Mouse (Mus musculus) small intestine, adult 2 months (tissue): ENCODE data around the gene Gprc5d. TPM values are rescaled to one million over a fixed set of nuclear protein-coding genes. Genes with fewer than 3 reads are reported as not detected.

Source experiments
- H3K27ac ChIP-seq: fragments of 200-500 bp; 2 replicates; pipeline ENCODE4 v1.5.1; 2012; ENCODE audit warnings: low read depth, low read length, control low read depth, inconsistent platforms; ENCODE audit not compliant: insufficient read depth
- H3K27me3 ChIP-seq: fragments of 200-500 bp; 2 replicates; pipeline ENCODE4 v1.6.1; 2012; ENCODE audit warnings: mild to moderate bottlenecking, moderate library complexity, low read length, inconsistent platforms; ENCODE audit not compliant: control insufficient read depth, insufficient read depth
- H3K36me3 ChIP-seq: fragments of 200-500 bp; 2 replicates; pipeline ENCODE4 v1.6.1; 2012; ENCODE audit warnings: mild to moderate bottlenecking, low read length, control low read depth, inconsistent platforms; ENCODE audit not compliant: control insufficient read depth, insufficient read depth
- H3K4me1 ChIP-seq: fragments of 200-500 bp; 2 replicates; pipeline ENCODE4 v1.6.1; 2012; ENCODE audit warnings: low read length, inconsistent platforms, mixed read lengths; ENCODE audit not compliant: control insufficient read depth, insufficient read depth, insufficient read length
- H3K4me3 ChIP-seq: fragments of 200-500 bp; 2 replicates; pipeline ENCODE4 v1.5.1; 2012; ENCODE audit warnings: low read depth, mild to moderate bottlenecking, control low read depth, inconsistent platforms, low read length, moderate library complexity
- CTCF ChIP-seq: fragments of 200-500 bp; IDR thresholded peaks from 2 replicates; pipeline ENCODE4 v1.5.1; 2012; ENCODE audit warnings: low read depth, mild to moderate bottlenecking, control low read depth, inconsistent platforms, low read length, moderate library complexity, mixed read lengths; ENCODE audit not compliant: insufficient replicate concordance, insufficient read length; ENCODE audit errors: extremely low read depth
- POLR2A ChIP-seq: fragments of 200-500 bp; IDR thresholded peaks from 2 replicates; pipeline ENCODE4 v1.6.1; 2012; ENCODE audit warnings: low read depth, mild to moderate bottlenecking, control low read depth, inconsistent platforms, low read length, moderate library complexity
- WGBS: fragments of 180-500 bp; shearing (Covaris S2); methylation state at CpG from one replicate; pipeline ENCODE4 v1.1.7; 2018; 5-methylcytosine and 5-hydroxymethylcytosine counted together
- polyA plus RNA-seq: library from polyadenylated mRNA; depleted of rRNA; stranded (reverse); fragments of >200 nt; gene quantifications from 2 replicates; pipeline ENCODE4 v1.2.3, GENCODE M21; 2012

Gene Gprc5d
- polyA plus RNA-seq, 1 experiment, result not detected

DNA sequence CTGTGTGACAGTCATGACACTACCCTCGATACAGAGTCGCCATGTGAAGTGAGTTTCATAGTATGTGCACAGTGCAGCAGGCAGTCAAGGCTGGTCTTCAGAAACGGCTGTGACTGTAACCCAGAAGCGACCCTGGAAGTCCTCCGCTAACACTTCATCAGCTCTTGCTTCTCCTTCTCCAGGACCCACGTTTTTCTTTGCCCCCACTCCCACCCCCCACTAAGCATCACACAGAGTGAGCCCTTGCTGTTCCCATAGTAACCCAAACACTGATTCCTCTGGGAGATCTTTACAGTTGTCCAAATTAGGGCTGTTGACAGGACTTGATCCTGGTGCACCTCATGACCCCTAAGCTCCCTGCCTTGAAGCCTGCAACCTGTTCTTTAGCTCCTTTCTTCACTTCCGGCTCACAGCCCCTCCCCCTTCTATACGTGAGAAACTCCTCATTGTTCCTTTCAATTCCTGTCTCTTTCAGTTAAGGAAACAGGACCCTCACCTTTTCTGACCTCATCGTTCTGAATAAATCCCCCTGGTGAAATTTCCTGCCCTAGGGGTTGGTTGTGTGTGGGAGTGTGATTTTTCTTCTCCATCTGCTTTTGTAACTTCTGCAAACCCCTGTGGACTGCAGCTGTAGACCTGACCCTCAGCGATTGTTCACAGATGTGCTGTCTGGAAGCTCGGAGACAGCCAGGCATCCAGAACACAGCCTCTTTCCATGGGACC, 18.5 kb upstream of the Gprc5d start:
- WGBS, result 62% methylated on average over 11 of the region's 11 CpGs
- Histone ChIP-seq H3K27me3 (no peaks in the 10 kb centered on the region), H3K36me3 (no peaks in the 10 kb centered on the region), H3K4me1 (no peaks in the 10 kb centered on the region), H3K4me3 (no peak overlapping the region), H3K27ac (no peak overlapping the region)
- TF ChIP-seq CTCF, result no peak
- no peak for TF ChIP-seq POLR2A

DNA sequence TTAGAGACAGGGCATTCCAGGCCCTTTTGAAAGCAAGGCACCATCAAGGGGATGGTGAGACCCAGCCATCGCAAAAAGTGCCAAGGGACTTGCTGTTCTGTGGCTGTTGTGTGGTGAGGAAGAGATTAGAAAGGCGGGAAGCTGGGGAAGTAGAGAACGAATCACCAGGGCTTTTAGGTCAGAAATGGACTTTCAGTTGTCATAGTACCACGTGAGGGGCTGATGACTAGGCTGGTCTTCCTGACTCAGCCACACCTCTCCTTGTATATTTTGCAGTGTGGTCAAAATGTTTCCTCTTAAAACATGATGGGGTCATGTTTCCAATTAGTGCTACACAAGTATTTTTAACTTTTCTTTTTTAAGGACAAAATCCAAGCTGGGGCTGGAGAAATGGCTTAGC, 17.7 kb upstream of the Gprc5d start:
- 72% methylated on average over 4 of the region's 4 CpGs for WGBS
- Histone ChIP-seq H3K36me3 (no peaks in the 10 kb centered on the region), H3K4me1 (no peaks in the 10 kb centered on the region), H3K4me3 (no peak overlapping the region), H3K27me3 (no peaks in the 10 kb centered on the region), H3K27ac (no peak overlapping the region)
- TF ChIP-seq POLR2A, result no peak
- no peak for TF ChIP-seq CTCF

DNA sequence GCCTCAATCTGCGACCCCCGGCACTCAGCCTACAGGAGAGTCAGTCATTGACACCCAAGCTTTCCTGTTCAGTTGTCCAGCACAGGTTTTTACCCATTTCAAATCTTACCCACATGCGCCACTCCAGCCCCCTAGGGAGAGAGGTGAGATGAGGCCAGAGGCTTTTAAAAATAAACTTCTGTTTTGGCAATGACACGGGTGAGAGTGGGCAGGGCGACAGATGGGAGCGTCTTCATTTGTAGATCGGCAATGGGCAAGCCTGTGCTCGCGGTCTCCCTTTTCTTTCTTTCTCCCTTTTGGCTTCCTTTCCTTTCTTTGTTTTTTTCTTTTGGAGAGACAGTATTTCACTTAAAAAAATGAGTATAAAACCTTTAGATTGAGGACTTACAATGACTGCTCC, 15.4 kb upstream of the Gprc5d start:
- H3K36me3 ChIP-seq, result no peaks in the 10 kb centered on the region
- 94% methylated on average over 9 of the region's 9 CpGs for WGBS
- no peaks in the 10 kb centered on the region for H3K4me1 ChIP-seq

DNA sequence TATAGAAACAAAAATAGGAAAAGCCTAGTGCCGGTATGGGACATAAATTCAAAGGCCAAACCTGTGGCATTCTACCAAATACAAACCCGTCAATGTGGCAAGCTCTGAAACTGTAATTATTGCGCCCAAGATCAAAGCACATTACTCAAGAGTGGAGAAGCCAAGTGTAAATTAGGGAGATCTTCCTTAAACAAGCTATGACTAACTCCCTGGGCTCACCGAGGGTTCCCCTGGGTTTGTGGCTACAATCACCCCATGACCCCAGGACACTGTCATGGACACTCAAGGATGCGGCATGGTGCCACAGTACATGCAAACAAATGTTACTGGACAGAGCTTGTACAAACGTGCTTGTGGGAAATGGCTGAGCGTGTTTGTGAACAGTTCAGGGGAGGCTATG, 15.0 kb upstream of the Gprc5d start:
- WGBS, result 84% methylated on average over 7 of the region's 7 CpGs
- no peak for TF ChIP-seq CTCF
- TF ChIP-seq POLR2A, result no peak
- no peaks in the 10 kb centered on the region for H3K27me3 ChIP-seq
- H3K4me3 ChIP-seq, result no peak overlapping the region
- no peaks in the 10 kb centered on the region for H3K36me3 ChIP-seq
- H3K4me1 ChIP-seq, result no peaks in the 10 kb centered on the region
- no peak overlapping the region for H3K27ac ChIP-seq

More for the DNA sequence above, 15.4 kb upstream of the Gprc5d start:
- no peak for TF ChIP-seq POLR2A
- no peak for TF ChIP-seq CTCF
- no peak overlapping the region for H3K4me3 ChIP-seq
- H3K27ac ChIP-seq, result no peak overlapping the region
- no peaks in the 10 kb centered on the region for H3K27me3 ChIP-seq

GRCm38 (mm10) chr6:135124755-135125380, 6.8 kb upstream of the Gprc5d start:
- Histone ChIP-seq H3K27me3 (no peaks in the 10 kb centered on the region), H3K4me3 (no peak overlapping the region), H3K36me3 (no peaks in the 10 kb centered on the region), H3K4me1 (no peaks in the 10 kb centered on the region), H3K27ac (no peak overlapping the region)
- WGBS, result 62% methylated on average over 5 of the region's 5 CpGs
- TF ChIP-seq POLR2A, result no peak
- TF ChIP-seq CTCF, result no peak

DNA sequence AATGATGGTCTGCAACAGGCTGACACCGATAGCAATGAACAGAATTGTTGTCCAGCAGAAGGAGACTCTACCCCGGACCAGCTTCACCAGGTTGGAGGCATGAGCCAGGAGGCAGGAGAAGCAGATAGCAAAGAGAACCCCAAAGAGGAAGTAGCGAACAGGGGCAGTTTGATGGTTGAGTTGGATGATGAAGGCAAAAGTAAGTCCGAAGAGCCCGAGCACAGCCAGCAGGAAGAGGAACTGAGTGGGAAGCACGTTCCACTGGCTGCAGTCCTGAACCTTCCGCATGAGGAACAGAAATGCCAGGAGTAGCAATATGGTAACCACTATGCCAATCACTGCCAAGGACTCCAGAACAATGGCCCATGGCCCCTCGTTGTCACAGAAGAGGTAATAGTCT, 1.6 kb downstream of the Gprc5d start:
- Histone ChIP-seq H3K36me3 (no peaks in the 10 kb centered on the region), H3K27ac (no peak overlapping the region), H3K4me1 (no peaks in the 10 kb centered on the region), H3K27me3 (no peaks in the 10 kb centered on the region; the same call in 1 of the 2 replicates), H3K4me3 (no peak overlapping the region)
- TF ChIP-seq CTCF, result no peak
- no peak for TF ChIP-seq POLR2A
- WGBS, result 86% methylated on average over 8 of the region's 8 CpGs

- no peak overlapping the region for H3K4me3 ChIP-seq
- H3K4me1 ChIP-seq, result no peaks in the 10 kb centered on the region
- H3K27me3 ChIP-seq, result no peaks in the 10 kb centered on the region; the same call in 1 of the 2 replicates
- H3K27ac ChIP-seq, result no peak overlapping the region
- WGBS, result 40% methylated on average over 6 of the region's 6 CpGs
- no peaks in the 10 kb centered on the region for H3K36me3 ChIP-seq
- TF ChIP-seq CTCF (no peak), POLR2A (no peak)
Measured at GRCm38 (mm10) chr6:135113114-135113436, 5.0 kb downstream of the Gprc5d start.
